Mouse (Mus musculus) v-Abl transformed pro-B cells (cell line): ENCODE results near the gene Tmem167.
"Not testable (repeated sequence)": the region's sequence is repeated elsewhere in the genome, so short reads cannot be mapped to it uniquely, and the experiment has no call there.

Experiments
- in situ Hi-C, 2 experiments: fragments of 400-800 bp; cut with MboI; formaldehyde crosslinking; loops; one replicate each; pipeline ENCODE4 v1.15.1; 2025; ENCODE audit not compliant: unreplicated experiment in 2 of 2

Tmem167 gene

DNA sequence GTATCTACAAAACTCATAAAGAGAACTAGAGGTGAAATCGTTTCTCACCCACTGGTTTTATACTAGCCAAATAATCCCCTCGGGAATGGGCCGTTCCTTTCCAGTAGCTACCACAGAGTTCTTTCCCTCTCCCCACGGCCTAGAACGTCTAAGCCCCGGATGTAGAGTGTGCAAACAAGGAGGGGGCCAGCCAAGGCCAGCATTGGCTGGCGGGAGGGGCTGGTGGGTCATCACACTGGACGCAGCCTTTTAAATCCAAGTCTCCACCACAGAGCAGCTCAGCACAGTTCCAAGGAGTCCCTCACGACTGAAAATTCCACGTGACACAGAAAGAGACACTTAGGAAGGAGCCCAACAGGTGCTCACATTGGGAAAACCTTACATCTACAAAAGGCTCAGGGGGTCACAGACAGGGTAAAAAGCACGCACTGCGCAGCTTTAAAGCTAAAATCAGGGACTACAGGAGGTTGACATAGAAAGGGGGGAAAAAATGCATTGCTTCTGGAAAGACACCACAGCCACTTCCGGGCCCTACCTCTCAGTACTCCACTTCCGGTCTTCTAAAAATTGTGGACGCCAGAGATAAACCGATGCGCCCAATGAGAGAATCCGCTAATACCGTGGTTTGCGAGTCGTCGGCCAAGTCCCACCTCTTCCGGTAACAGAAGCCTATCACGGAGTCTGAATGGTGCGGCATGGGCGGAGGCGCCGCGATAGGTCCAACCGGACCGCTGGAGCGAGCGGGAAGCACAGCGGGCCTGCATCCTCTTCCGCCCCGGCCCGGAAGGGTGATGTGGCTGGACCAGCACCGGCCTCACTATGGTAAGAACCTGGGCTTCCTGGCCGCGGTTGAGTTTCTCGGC, at the start of gene Tmem167, which contains the start of gene Xrcc4:
Gene Tmem167, plus strand, starts transcription at position 162 of the 863 bp plus-strand sequence.
Gene Xrcc4, minus strand, starts transcription at position 647 of the 863 bp plus-strand sequence.
- in situ Hi-C loops, result loop anchor here in 1 of 2 experiments (25.0 kb wide), 1 partner anchor 1723 kb away; the partner anchor contains the start of gene Zcchc9

- in situ Hi-C loops, result no loop called here
These were observed 49.3 kb upstream of the Tmem167 start for GRCm38 (mm10) chr13:90039613-90040012.

DNA sequence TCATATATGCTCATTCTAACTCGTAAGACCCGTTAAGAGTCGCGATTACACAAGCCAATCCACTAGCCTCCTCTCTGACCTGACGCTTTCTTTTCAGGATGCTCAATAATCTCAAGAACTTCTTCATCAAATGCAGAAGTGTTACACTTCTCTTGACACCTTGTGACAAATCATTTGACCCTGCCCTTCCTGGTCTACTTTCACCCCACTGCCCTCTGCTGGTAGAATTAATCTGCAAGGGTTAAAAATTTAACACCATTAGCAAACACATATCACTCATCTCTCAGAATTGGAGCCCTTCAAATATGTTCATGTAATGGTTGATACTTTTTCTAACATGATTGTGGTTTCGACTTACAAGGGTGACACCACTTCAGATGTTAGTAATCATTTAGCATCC, 37.2 kb upstream of the Tmem167 start:
- in situ Hi-C loops, result loop anchor here in 1 of 2 experiments (10.0 kb wide), 1 partner anchor 307 kb away; the partner anchor contains the start of gene Vcan

DNA sequence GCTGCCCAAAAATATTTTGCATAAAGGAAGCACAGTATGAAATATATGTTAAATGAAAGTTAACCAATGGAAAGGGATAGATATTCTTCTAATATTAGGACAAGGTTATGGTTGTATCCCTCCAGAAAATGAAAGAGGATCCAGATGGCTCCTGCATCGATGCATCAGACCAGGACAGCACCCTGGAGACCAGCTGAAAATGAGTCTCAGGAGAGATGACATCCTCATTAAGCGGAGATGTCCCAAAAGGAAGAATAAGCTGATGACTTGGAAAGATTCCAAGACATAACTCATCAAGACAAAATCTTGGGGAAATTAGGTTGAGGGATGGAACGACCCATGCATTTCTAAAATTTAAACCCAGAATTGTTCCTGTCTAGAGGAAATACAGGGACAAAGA, 36.5 kb upstream of the Tmem167 start:
- in situ Hi-C loops, result loop anchor here in 1 of 2 experiments (10.0 kb wide), 1 partner anchor 308 kb away; the partner anchor contains the start of gene Vcan

DNA sequence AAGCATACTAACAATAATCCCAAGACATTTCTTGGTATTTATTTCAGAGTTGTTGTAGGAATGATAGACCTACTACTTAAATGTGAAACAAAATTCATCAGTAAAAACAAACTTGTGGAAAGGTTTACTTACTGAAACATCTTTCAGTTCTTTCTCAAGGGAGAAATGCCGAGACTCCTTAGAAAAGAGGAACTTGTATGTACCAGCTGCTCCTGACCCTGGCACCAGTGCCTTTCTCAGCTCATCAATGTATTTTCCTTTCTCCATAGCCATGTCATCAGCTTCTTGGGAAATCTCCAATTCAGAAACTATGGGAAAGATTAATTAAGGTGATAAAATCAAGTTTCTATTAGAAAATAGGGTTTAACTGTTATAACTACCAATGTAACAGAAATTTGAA, 27.0 kb upstream of the Tmem167 start:
- in situ Hi-C loops, result no loop called here

- in situ Hi-C loops, result loop anchor here (10.0 to 25.0 kb wide), 2 partner anchors 355 to 1722 kb away; partner anchors contain the start of gene Zcchc9 (in 1 of the 2)
These were observed 881 bp downstream of the Tmem167 start for GRCm38 (mm10) chr13:90089825-90090183.

DNA sequence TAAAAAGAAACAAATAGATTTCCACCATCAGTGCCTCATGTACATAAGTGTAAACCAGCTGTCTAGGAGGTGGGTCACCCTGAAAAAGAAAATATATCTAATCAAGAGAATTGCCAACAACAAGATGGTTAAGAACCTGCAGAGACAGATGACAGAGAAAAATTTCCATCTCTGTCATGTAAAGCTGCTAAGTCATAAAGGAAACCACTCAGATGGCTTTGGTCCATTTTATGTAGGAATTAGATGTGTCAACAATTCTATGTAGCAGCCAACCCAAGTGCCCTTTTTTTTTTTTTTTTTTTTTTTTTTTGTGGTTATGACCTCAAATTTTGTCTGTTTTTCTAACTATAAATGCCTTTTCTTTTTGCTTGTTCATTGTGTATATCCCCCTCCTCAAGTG, 12.6 kb downstream of the Tmem167 start:
- in situ Hi-C loops, result no loop called here

- in situ Hi-C loops, result no loop called here
These were observed 17.2 kb downstream of the Tmem167 start for GRCm38 (mm10) chr13:90106139-90106538.

GRCm38 (mm10) chr13:90108746-90109145, 19.8 kb downstream of the Tmem167 start:
- in situ Hi-C loops, result not testable (repeated sequence)

GRCm38 (mm10) chr13:90111681-90112080, 22.8 kb downstream of the Tmem167 start:
- in situ Hi-C loops, result no loop called here

- in situ Hi-C loops, result no loop called here
These were observed 47.4 kb downstream of the Tmem167 start for GRCm38 (mm10) chr13:90136156-90136910.

GRCm38 (mm10) chr13:90141681-90142080, 52.8 kb downstream of the Tmem167 start:
- in situ Hi-C loops, result no loop called here

DNA sequence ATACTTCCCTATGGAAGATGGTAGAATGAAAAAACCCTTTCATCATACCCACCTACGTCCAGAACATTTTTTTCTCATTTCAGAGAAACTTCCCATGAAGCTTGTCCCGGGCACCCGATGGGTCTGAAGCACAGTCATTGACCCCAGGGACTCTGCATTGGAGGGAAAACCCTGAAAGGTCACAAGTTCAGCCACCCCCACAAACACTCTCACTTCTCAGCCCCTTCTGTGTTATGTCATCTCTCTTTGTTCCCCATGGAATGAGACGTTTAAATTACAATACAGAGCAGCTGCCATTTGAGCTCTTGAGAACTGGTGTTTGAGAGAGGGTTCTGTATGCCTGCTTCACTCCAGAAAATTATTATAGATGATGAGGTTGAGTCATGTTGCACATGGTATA, 54.3 kb downstream of the Tmem167 start:
- in situ Hi-C loops, result no loop called here

- in situ Hi-C loops, result no loop called here
These were observed 63.0 kb downstream of the Tmem167 start for GRCm38 (mm10) chr13:90151881-90152280.

GRCm38 (mm10) chr13:90152536-90153273, 63.8 kb downstream of the Tmem167 start:
- in situ Hi-C loops, result no loop called here

DNA sequence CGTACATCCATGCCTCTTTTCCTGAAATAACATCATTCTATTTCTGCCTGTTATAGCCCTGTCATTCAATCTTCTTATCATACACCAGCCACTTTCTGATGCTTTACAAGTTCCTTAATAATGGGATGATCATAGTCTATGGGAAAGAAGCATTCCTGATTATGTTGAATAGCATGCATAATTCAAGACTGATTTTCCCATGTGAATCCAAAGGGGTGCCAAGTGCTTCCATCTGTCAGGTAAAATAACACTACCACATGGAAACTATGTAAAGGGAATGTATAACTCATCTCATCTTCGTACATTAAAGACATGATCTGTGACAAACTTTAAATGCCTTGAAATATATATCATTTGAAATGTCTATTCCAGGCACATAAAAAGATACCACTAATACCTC, 75.2 kb downstream of the Tmem167 start:
- in situ Hi-C loops, result no loop called here

GRCm38 (mm10) chr13:90167044-90167443, 78.1 kb downstream of the Tmem167 start:
- in situ Hi-C loops, result no loop called here

GRCm38 (mm10) chr13:90170100-90170781, 81.3 kb downstream of the Tmem167 start:
- in situ Hi-C loops, result no loop called here

DNA sequence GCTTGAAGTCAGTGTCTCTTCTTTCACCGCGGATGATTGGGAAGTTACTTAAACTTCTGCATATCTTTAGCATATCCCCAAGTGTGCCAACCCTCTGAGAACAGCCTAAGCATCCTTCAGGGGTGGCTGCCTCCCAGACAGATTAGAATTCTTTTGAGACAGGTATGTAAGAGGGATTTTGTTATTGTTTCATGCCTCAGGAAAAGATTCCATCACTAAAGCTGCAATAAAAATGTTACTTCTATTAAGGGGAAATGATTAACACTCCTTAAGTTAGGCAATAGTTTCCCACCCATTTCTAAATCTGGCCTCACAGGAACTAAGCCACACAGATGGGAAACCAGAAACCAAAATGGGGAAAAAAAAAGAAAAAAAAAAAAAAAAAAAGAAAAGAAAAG, 81.9 kb downstream of the Tmem167 start:
- in situ Hi-C loops, result no loop called here

- in situ Hi-C loops, result no loop called here
These were observed 82.5 kb downstream of the Tmem167 start for GRCm38 (mm10) chr13:90171390-90171789.
